Mouse (Mus musculus) adrenal gland, postnatal 25 days (tissue): Measurements from ENCODE around the gene Dpp8. TPM values are rescaled to one million over a fixed set of nuclear protein-coding genes. Genes with fewer than 3 reads are reported as not detected.
A peak's percentile ranks its signal among the peaks of the same experiment; 100 is the strongest.
"Not testable (repeated sequence)": the region's sequence is repeated elsewhere in the genome, so short reads cannot be mapped to it uniquely, and the experiment has no call there.

Source experiments
- DNase-seq: peaks from one replicate; pipeline ENCODE4 v3.0.0; 2021; ENCODE audit warnings: mixed read lengths
- total RNA-seq: library from RNA; stranded (reverse); gene quantifications from 2 replicates; pipeline ENCODE4 v1.2.3, GENCODE M21; 2021

Dpp8 gene
- total RNA-seq, 1 experiment from 2014 or later: 97.9 TPM

DNA sequence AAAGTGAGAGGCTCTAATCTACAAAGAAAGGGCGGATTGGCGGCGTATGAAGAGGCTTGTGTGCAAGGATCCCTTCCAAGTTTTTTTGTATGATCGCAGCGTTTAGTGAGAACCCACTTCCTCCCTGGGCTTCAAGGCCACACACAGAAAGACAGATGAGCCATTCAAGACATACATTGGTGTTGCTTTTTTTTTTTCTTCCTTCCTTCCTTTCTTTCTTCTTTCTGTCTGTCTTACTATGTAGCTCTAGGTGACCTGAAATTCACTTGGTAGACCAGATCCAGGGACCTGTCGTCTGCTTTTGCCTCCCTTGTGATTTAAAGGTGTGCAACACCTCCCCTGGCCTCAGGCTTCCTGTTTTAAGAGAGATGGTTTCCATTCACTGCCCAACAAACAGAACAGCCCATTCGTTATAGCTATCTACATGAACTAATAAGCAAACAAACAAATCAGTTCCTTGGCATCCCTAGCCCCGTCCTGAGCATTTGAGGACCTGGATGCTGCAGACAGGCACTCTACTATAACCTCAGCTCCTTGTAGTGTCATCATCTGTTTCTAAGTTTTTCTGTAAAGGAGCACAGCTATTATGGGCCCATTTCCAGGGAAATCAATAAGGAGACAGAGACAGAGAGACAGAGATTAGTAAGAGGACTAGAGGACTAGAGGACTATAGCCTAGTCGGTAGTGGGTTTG is 10.2 kb upstream of the Dpp8 start:
- DNase-seq: no peak

DNA sequence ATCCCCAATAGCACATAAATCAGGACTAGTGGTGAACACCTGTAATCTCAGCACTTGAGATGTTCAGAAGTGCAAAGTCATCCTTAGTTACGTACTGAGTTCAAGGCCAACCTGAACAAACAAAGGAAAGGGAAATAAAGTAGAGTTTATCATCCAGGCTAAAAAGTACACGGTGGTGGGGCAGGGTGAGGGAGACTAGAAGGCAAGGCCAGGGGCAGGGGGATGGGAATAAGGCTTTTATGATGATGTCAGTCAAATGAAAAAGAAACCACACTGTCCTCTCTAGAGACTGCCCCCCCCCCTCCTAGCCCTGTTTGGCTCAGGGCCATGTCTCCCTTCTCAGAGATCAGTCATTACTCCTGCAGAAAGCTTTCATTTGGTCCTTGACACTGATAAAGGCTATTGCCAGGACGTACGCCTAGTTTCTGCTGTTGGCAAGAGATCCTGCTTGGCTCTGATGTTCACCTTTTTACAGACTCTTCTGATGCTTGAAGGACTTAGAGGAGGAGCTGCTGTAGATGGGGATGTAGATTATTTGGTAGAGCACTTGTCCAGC is 9.6 kb upstream of the Dpp8 start:
- peak; percentile 65 for DNase-seq

DNA sequence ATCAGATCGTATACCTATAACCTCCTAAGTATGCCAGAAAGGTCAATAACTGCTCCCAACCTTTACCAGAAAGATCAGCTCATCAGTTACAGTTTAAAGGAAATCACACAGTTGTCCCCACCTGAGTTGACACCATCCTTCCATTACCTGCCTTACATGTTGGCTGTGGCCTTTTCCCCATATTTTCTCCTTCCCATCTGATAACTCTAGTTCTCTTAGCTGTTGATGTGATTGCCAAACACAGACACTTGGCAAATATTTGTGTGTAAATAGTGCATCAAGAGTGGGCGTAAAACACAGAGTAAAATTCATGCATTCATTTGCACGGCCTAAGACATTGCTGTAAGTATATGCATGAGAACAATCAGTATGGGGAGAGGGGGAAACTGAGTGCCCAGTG is 8.8 kb upstream of the Dpp8 start:
- no peak for DNase-seq

DNA sequence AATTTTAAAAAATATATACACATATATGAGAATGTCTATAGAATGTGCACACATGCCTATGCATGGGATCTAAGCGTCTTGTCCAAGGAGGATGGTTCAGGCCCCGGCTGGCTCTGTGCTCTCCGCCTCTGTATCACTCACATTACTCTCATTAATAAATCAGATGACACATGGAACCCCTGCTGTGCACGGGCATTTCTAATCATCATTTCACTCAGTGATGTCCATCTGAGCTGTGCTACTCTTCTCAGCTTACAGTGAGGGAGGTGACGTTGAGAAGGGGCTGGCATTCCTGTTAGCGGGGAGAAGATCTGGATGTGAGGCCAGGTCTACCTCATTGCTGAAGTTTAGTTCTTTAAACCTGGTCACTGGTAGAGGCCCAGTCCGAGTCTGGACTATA is 5.0 kb upstream of the Dpp8 start:
- no peak for DNase-seq

DNA sequence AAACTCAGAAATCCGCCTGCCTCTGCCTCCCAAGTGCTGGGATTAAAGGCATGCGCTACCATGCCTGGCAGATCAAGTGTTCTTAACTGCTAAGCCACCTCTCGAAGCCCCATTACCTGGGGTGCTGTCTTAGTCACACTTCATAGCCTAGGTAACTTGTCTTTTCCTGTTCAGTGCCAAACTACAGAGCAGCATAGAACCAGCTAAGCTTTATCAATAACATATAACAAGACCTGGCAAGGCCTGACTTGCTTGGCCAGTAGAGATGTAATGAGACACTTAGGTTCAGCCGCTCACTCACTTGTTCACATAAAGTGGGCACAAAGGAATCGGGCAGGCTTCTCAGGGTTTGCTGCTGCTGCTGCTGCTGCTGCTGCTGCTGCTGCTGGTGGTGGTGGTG is 3.9 kb upstream of the Dpp8 start:
- DNase-seq: no peak

DNA sequence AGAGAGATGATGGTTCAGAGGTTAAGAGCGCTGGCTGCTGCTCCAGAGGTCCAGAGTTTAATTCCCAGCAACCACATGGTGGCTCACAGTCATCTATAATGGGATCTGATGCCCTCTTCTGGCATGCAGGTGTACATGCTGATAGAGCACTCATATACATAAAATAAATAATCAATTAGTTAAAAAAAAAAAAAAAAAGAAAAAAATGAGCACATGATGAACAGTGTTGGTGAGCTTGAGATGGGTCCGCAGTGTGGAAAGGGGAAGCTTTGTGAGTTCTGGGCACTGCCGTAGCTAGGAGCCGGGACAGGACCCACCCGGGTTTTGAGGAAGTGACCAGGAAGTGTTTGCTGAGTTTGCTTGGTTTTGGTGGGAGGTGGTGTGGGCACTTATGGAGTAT is 859 bp upstream of the Dpp8 start:
- DNase-seq: not testable (repeated sequence)

DNA sequence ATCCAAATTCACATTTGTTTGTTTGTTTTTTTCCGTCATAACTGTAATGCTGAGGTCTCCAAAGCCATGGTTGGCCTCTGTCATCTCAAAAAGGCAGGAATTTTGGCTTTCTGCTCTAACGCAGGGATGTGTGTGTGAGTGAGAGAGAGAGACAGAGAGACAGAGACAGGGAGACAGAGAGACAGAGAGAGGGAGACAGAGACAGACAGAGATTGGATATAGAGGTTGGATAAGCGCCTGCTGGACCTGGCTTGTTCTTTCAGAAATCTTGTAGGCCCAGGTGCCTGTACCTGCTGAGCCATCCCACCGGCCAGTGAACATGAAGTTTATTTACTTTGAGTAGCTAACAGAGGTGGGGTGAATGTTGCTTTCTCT is 333 bp upstream of the Dpp8 start:
- no peak for DNase-seq

DNA sequence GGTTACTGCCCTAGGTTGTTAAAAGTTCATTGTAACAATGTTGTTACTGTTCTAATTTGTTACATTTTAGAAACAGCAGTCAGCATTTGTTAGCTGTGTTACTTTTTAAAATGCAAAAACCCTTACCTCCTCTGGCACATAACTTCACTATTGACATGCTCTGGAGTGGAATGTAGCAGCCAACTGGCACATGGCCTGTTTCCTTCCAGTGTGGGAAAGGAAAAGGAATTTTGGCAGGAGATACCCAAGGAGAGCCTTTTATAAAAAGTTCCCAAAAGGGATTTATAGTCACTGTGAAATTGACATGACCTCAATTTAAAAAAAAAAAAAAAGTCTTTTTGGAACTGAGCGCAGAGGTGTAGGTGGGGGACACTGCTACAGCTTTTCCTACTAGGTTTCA is 4.2 kb downstream of the Dpp8 start:
- peak; percentile 44 for DNase-seq

DNA sequence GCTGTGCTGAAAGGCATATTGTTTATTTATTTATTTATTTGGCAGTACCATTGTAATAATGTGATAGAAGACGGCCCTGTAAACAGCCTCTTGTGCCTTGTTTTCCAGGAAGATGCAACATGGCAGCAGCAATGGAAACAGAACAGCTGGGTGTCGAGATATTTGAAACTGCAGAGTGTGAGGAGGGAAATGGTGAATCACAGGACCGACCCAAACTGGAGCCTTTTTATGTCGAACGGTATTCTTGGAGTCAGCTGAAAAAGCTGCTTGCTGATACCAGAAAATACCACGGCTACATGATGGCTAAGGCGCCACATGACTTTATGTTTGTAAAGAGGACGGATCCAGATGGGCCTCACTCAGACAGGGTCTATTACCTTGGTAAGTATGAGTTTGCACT is 4.6 kb downstream of the Dpp8 start:
- no peak for DNase-seq

DNA sequence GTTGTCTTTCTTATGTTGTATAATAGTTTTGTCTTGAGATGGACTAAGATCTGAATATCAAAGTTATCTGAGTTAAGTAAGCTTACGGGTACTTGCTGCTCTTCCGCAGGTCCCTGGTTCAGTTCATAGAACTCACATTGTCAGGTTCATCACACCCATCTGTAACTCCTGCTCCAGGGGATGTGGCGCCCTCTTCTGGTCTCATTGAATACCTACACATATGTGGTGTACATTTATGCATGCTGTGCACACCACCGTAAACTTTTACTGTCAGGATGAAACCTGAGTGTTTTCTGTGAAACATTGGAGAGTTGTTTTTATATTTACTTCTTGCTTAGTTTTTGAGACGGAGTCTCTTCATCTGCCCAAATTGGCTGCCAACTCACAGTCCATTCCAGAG is 9.2 kb downstream of the Dpp8 start:
- DNase-seq: no peak

DNA sequence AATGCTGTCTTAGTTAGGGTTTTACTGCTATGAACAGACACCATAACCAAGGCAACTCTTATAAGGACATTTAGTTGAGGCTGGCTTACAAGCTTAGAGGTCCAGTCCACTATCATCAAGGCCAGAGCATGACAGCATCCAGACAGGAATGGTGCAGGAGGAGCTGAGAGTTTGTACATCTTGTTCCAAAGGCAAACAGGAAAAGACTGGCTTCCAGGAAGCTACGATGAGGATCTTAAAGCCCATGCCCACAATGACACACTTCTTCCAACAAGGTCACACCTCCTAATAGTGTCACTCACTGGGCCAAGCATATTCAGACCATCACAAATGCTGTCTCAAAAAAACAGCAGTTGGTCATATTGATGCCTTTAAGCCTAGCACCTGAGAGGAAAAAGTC is 14.8 kb downstream of the Dpp8 start:
- DNase-seq: no peak

DNA sequence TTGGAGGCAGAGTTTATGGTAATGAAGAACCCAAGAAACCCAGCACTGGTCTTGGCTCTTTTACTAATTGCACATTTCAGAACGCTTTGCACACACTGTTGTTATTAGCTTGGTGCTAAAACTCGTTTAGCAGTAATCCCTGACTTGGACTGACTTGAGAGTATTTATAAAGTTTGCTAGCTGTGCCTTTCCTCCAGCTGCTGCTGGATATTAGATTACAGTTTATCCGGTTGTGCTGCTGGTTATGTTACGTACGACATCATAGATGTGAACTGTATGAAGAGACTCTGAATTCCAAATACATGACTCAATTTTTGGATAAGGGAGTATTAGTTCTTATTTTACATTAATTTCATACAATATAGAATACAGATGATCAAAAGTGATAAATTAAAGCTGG is 17.2 kb downstream of the Dpp8 start:
- DNase-seq: no peak

DNA sequence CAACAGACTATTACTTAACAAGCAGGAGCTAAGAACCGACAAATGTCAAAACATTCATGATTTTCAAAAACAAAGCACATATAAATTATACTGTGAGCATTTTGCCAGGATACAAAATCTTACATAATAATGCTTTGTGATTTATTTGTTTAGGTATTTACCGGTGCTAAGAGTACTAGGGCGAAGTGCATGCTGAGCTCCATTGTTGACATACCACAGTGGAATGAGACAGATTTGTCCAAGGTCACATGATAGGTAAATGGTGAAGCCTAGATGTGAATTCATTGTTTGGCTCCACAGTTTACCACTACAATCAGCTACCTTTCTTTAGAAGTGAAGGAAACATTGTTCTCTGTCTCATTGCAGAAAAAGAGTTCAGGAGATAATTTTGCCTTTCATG is 18.8 kb downstream of the Dpp8 start:
- DNase-seq: no peak

DNA sequence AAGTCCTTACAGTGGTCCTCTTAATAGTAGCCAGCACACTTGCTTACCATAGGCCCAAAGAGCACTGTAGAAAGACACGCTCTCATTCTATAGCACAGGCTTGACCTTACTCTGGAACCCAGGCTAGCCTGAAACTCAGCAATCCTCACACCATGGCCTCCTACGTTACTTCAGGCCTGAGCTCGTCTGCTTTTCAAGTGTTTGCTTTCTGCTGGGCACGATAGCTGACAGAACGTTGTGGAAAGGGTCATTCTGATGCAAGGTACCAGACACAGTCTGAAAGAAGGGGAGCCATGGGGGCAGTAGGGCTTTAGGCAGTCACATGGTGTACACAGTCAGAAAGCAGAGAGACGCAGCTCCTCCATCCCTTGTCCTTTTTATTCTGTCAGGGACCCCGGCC is 32.0 kb downstream of the Dpp8 start:
- DNase-seq: no peak

DNA sequence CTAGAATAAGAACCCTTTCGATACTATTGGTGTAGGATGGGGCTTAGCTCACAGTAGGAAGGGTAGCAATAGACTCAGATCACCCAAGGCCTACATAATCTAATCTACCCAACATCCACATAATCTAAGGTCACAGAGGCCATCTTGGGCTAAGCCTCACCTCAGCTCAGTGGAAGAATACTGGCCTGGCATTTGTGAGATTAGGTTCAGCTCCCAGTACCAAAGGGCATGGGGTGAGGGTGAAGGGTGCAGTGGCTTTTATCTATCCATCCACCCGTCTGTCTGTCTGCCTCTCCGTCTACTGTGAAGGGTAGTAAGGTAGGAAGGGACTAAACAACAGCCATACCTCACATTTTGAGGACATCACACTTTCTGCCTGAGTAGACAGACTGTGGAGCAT is 38.4 kb downstream of the Dpp8 start:
- no peak for DNase-seq

DNA sequence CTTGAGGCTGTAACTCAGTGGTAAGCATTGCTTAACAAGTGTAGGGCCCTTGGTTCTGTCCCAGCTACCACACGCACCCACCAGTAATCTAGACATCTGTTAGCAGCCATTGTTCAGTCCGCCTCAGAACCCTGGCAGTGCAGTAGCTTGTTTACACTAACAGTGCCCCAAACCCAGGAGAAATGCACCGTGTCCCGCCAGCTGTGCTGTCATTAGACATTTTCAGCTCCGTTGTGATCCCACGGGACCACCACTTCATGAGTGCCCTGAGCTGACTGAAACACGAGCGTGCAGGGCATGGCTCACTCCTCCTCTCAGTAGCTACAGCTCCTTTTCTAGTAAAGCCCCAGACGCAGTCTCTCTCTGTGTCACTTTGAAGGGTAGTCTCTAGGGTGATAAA is 41.3 kb downstream of the Dpp8 start:
- no peak for DNase-seq

DNA sequence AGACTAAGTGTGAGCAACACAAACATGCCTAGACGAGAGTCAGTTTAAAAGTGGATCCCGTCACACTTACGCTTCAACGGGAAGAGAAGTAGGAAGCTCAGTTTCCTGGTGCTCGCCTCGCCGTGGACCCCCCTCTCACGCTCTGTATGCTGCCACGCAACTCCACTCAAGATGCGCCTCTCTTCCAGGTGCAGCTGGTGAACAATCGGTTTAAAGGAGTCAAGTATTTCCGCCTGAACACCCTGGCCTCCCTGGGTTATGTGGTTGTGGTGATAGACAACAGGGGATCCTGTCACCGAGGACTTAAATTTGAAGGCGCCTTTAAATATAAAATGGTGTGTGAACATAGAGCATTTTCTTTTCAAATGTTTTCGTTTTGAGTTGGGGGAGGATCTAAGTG is 42.0 kb downstream of the Dpp8 start:
- DNase-seq: no peak

DNA sequence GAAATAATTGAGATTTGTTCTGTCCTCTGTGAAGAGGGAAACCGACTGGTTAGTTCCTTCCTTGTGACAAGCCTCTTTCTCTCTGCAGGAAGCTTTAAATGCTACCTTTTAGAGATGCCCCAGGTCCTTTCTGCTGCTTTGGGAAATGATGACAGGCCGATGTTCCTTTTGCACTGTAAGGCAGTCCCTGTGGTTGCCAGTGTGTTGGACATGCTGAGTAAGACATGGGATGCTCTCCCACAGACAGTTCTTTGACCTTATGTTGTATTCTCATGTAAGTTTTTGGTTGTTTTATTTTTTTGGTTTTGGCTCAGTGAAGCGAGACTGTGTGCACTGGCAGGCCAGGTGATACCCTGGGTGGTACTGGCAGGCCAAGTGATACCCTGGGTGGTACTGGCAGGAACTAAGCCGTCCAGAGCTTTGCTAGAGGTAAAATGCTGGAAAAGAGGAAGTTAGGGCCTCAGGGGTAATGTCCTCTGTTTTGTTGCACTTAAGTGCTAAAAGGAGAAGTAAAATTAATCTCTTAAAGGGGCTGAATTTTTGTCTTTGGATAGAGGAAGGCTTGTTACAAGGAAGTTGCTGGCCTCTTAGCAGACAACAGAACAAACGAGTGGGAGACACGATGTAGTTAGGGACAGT is 42.8 kb downstream of the Dpp8 start:
- no peak for DNase-seq

DNA sequence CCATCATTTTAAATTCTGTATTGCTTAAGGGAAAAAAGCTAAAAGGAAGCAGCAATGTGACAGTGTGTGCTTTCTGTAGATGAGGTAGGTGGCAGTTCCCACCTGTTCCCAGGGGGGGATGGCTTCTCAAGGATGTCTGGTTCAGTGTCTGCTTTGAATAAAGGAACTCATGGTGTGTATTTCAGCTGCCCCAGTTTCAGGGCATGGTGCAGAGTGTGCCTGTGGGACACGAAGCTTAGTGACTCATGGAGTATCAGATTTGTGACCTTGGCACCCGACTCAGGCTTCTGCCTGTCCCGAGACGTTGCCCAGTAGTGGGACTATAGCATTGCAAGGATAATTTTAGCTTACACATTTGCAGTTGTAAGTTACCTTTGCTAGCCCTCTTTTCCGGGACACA is 45.3 kb downstream of the Dpp8 start:
- peak; percentile 59 for DNase-seq

DNA sequence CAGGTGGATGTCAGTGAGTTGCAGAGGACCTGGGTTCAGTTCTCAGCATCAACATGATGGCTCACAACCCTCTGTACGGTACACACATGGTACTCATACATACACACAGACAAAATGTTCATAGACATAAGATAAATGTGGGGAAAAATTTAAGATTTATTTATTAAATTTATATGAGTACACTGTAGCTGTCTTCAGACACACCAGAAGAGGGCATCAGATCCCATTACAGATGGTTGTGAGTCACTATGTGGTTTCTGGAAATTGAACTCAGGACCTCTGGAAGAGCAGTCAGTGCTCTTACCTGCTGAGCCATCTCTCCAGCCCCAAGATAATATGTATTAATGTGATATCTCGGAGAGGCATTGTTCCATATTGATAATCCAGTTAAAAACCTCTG is 47.9 kb downstream of the Dpp8 start:
- not testable (repeated sequence) for DNase-seq

DNA sequence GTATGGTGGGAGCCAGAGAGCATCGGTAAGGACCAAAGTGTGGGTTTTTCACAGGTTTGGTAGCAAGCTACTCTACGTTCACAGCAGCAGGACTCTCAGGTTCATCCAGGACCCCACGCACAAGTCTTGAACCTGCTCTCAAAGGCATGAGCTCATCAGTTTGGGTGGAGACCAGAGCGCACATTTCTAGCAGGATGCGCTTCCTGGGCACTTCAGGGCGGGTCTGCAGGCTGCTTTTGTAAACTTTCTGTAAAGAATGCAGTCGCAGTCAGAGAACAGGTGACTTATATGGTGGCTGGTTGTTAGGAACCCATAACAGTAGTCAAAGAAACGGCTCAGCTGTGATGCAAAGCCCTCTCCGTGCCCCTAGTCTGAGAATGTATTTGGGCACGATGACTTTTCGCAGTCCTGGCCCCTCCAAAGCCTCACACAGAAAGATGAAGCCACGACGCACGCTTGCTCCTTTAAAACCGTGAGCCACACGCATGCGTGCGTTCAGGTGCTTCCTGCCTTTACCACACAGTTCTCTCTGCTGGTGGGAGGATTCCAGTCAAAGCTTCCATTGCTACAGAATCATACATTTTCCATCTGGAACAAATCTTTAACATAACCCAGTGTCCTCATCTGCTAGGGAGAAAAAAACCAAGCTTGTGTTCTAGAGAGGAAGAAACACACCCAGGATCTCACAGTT is 51.0 kb downstream of the Dpp8 start:
- DNase-seq: no peak

DNA sequence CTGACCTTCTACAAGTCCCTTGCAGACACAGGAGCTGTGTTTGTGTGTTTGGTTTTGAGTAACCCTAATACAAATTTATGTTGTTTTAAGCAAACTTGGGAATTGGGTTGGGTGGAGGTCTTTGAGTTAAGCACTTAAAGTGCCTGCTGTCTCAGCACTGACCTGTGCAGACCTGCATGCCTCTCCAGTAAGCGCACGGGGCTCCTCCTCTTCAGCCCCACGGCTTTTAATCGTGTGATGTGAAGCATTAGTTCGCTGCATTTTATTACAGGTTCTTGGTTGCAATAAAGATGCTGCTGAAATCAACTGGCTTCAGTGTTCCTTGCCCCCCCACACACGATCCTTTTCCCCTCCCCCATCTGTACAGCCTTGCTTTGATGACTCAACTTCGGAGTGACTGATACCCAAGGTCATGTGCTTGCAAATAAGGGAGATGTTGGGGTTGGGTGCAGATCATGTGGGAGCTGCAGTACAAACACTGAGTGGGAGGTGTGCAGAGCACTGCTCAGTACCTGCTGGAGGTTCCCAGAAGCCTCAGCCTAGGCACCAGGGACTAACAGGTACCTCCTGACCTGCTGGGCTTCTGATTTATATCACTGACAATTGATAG is 52.1 kb downstream of the Dpp8 start:
- DNase-seq: peak; percentile 40

DNA sequence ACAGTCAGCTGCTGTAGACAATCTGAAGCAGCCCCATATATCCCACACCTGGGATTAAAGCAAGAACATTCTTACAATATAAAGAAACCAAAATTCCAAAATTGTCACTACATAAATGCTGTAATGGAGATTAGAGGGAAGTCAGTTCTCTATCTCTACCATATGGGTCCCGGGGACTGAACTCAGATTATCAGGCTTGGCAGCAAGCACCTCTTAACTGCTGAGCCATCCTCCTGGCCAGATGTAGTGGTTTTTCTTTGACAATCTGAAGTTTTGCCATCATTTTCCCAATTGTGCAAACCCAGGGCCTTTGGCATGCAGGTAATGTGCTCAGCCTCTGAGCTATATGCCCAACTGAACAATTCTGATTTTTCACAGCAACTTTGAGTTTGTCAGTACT is 53.1 kb downstream of the Dpp8 start:
- no peak for DNase-seq
